Mouse (Mus musculus) heart, postnatal 25 days (tissue): ENCODE measurements at regions not wholly inside any gene's neighbourhood (a gene's known extent, or its start where the extent isn't known, plus 50 kb on each side); places are given as distances from the start of the nearest gene placed in this dataset.

Experiments
- DNase-seq: peaks from one replicate; pipeline ENCODE4 v3.0.0; 2022; ENCODE audit warnings: low spot score
- intact Hi-C: fragments of 180-260 bp; cut with DNase I; formaldehyde crosslinking; loops from one replicate; pipeline ENCODE4 v1.15.1; 2025

DNA sequence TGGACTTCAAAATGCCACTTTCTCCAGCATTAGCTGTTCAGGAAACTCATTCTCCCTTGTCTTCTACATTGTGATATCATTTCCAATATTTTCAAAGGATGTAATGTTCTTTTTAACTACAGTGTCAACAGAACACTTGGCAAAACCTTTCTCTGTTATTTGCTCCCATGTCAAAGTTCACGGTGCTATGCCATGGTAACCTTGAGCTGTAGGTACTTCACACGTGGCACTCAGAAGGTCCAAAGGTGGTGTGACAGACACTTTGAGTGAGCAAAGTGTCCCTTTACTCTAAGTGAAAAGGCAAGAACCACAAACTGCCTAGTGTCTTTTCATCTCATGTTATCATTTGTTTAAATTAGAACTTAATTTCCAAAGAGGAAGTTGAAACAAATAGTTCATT lies 53.3 kb upstream of the Tram2 start:
- intact Hi-C loops, result no loop called here
- DNase-seq, result no peak

DNA sequence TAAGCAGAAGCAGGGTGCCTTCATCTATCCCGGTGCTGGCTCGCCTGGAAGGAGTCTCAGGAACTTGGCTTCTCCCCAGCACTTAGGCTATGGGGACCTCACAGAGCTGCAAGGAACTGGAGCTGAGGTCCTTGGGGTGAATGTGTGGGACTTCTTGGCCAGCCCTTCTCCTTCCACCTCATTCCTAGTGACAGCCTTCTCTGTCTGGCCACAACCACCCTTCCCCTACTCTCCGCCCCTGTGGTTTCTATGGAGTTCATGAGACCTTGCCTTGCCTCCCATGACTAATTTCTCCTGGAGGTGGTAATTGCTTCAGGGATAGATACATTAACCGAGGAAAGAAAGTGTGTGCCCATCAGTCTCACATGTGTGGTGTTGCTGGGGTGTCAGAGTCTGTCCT lies 67.9 kb upstream of the Tram2 start:
- DNase-seq, result no peak
- intact Hi-C loops, result no loop called here

DNA sequence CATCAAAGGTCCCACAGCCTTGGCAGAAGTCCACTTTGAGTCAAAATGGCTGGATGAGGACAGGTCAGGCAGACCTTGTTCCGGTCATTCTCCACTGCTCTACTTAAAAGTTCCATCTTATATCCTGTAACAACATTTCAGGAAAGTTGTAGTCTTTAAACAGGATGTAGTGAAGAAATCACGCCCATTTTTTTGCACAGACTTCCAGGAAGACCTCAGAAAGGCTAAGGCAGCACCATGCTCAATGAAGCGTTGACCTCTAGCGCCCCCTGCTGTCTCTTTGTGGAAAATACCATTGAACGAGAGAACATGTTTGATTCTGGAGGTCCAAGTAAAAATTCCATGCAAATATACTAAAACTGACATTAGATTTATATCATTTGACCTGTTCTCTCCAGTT lies 56.6 kb upstream of the Tmem14a start:
- peak; percentile 12 for DNase-seq
- intact Hi-C loops, result loop anchor here (1.0 to 5.0 kb wide), 4 partner anchors 59 to 549 kb away; no protein-coding TSS in a partner anchor

DNA sequence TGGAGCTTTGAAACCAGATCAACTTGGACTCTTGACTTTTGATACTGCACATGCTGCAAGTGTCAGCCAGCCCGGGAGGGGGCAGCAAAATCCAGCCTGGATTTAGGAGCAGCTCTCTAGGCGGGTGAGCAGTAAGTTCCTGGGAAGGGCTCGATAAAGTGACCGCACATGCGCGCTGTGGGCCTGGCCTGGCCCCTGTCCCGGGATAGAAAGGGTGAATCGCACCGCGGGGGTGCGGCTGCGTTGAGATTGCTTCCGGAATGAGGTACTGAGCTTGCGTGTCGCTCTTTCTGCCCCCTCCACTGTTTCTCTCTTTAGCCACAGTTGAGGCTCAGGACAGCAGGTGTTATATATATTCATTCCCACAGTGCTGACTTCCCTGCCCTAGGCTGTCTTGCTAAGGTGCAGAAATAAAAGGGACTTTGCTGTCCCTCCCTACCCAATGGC lies 52.1 kb upstream of the Tmem14a start:
- intact Hi-C loops, result loop anchor here (2.0 to 5.0 kb wide), 3 partner anchors 51 to 178 kb away; partner anchors contain the start of gene Tmem14a
- DNase-seq, result peak; percentile 64

DNA sequence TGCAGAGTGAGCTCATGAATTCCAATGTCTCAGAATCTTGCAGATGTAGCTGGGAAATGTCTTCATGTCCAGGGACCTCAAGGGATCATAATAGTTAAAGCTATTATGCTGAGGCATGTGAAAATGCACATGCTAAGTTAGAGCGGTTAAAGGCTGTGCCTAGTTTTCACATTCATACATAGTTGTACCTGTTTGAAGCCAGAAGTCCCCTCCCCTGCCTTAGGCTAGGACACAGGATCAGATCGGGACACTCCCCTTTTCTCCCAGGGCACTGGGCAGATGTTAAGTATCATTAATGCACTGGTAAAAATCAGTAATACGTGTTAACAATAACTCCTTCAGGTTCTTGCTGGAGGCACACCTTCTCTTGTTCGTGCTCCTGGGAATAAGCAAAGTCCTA lies 51.6 kb upstream of the Tmem14a start:
- intact Hi-C loops, result loop anchor here (2.0 to 5.0 kb wide), 3 partner anchors 51 to 178 kb away; partner anchors contain the start of gene Tmem14a
- DNase-seq, result no peak
